Mouse (Mus musculus): Measurements from ENCODE around the gene Lrch4.

Gene Lrch4

GRCm38 (mm10) chr5:137690531-137690930 is 61.6 kb downstream of the Lrch4 start:
- no peak for DNase-seq (ENCODE audit: low spot score)
